Mouse (Mus musculus): Measurements from ENCODE around the gene Adtrp. TPM values are rescaled to one million over a fixed set of nuclear protein-coding genes. Genes with fewer than 3 reads are reported as not detected.

The Adtrp gene
- polyA plus RNA-seq, 1 experiment from 2014 or later, result not detected

DNA sequence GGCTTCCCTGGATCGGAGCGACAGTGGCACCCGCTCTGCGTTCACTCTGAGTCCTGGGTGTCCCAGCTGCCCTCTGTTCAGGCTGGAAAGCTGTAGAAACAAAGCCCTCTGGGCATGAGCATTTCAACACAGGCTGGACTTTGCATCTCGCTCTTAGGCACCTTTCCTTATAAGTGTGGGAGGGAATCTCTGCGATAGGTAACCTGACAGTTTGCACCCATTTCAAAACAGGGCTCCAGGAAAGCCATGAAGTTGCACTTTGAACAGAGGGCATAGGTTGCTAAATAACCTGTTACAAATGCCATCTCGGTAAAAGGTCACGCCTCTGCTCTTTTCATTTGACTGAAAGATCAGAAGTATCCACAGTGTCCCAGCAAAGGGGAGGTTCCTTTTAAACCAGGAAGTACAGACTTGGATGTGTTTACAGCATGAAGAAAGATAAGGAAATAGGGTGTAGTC is 19.2 kb downstream of the Adtrp start:
- H3K4me2 ChIP-seq, result no peak overlapping the region
- H3K9me3 ChIP-seq (replicated peaks), result no peaks in the 10 kb centered on the region
- no peak overlapping the region for H3K27ac ChIP-seq (ENCODE audit: poor library complexity, severe bottlenecking)
- H3K27me3 ChIP-seq (replicated peaks), result no peaks in the 10 kb centered on the region
- 83% methylated on average over 8 of the region's 8 CpGs for WGBS
- H3K4me3 ChIP-seq, result no peak overlapping the region
- peaks cover 13% of the 10 kb centered on the region; the same call in 1 of the 2 replicates for H3K4me1 ChIP-seq (replicated peaks)
- no peak for ATAC-seq (ENCODE audit: insufficient number of reproducible peaks, low FRiP score)
- H3K36me3 ChIP-seq, result no peaks in the 10 kb centered on the region
- H3K9ac ChIP-seq, result no peak overlapping the region

DNA sequence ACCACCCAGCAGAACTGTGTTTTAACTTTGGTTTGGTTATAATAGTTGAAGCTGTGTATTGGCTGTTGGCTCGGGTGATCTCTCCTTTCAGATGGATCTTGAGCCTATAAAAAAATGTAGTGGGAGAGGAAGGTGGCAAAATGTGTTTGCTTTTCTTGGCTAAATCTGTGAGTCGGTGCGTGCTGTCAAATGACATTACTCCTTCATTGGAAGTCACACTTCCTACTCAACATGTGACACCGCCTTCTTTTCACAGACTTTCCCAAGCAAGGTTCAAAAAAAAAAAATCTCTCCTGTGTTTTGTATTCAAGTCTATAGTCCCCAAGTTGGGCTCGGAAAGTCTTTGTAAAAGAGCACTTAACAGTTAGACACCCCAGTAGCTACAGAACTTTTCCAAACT is 19.9 kb downstream of the Adtrp start:
- no peak for ATAC-seq (ENCODE audit: insufficient number of reproducible peaks, low FRiP score)
- 79% methylated on average over 5 of the region's 5 CpGs for WGBS

DNA sequence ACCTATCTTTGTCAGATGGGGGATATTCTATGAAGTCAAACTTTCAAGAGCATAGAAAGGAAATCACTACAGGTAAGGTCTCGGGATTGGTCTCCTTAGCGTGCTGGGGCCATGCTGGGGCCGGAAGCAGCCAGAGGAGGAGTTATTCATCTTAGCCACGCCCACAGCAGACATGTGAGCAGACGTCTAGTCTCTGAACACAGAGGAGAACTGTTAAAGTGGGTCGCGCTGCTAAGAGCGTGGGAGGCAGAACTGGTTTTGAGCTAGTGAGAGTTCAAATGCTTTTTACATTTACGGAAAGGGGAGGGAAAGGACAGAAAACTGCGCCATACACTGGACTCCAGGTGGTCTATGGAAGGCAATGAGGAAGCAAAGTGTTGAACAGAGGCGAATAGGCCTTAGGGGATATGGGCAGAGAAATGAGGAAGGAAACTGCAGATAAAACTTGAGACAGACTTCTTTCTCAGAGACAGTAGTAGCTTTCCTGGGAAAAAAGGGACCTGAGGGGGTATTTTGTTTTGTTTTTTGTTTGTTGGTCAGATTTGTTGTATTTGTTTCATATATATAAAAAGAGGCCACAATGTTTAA is 22.0 kb downstream of the Adtrp start:
- no peaks in the 10 kb centered on the region for H3K27me3 ChIP-seq (replicated peaks)
- H3K36me3 ChIP-seq, result no peaks in the 10 kb centered on the region
- no peak overlapping the region for H3K9ac ChIP-seq
- H3K9me3 ChIP-seq (replicated peaks), result no peaks in the 10 kb centered on the region
- ATAC-seq (ENCODE audit: insufficient number of reproducible peaks, low FRiP score), result no peak
- no peak overlapping the region for H3K4me2 ChIP-seq
- no peak overlapping the region for H3K4me3 ChIP-seq
- WGBS, result 65% methylated on average over 11 of the region's 11 CpGs
- H3K4me1 ChIP-seq (replicated peaks), result peaks cover 22% of the 10 kb centered on the region; the same call in 1 of the 2 replicates
- no peak overlapping the region for H3K27ac ChIP-seq (ENCODE audit: poor library complexity, severe bottlenecking)

More for the DNA sequence above, 19.9 kb downstream of the Adtrp start:
- no peaks in the 10 kb centered on the region for H3K9me3 ChIP-seq (replicated peaks)
- peaks cover 20% of the 10 kb centered on the region; the same call in 1 of the 2 replicates for H3K4me1 ChIP-seq (replicated peaks)
- H3K4me3 ChIP-seq, result no peak overlapping the region
- H3K9ac ChIP-seq, result no peak overlapping the region
- no peaks in the 10 kb centered on the region for H3K27me3 ChIP-seq (replicated peaks)
- H3K4me2 ChIP-seq, result no peak overlapping the region
- H3K27ac ChIP-seq (ENCODE audit: poor library complexity, severe bottlenecking), result no peak overlapping the region
- H3K36me3 ChIP-seq, result no peaks in the 10 kb centered on the region

DNA sequence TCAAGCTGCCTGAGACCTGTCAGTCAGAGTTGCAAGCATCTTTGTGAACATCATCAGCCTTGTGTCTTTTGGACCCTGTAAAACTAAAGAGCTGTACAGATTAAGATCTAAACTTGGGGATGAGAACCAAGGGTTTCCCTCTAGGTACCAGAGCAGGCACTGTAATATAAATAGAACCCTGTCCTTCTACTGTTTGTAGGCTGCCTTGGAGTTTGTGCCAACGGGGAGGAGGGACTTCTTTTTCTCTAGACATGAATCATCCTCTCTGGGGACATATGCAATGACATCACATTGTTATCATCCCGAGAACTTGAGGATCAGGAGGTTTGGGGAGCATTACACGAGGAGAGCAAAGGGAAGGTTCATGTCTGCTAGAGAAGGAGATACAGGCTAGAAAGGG is 24.4 kb downstream of the Adtrp start:
- Histone ChIP-seq H3K4me2 (no peak overlapping the region), H3K27me3 (replicated peaks) (no peaks in the 10 kb centered on the region), H3K36me3 (no peaks in the 10 kb centered on the region), H3K9me3 (replicated peaks) (no peaks in the 10 kb centered on the region), H3K27ac (ENCODE audit: poor library complexity, severe bottlenecking) (no peak overlapping the region), H3K9ac (no peak overlapping the region), H3K4me3 (no peak overlapping the region), H3K4me1 (replicated peaks) (peaks cover 11% of the 10 kb centered on the region; the same call in 1 of the 2 replicates)
- WGBS, result 51% methylated on average over 3 of the region's 3 CpGs
- ATAC-seq (ENCODE audit: insufficient number of reproducible peaks, low FRiP score), result no peak

DNA sequence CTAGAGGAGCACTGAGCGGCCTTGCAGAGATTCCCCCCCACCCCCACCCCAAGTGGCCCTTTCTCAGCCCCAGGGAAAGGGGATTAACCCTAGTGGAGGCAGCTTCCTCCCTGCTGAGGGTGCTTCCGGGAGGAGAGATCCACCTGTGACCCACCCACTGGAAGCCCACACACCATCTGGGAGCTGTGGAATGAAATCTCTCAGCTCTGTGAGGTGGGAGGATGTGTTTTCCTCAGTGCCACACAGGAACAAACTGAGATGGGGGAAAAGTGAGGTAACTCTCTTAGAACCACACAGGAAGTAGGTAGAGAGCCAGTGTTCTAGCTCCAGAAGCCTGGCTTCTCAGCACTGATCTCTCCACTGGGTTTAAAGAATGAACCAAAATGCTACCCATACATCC is 24.9 kb downstream of the Adtrp start:
- no peak for ATAC-seq (ENCODE audit: insufficient number of reproducible peaks, low FRiP score)
- Histone ChIP-seq H3K9ac (no peak overlapping the region), H3K4me2 (no peak overlapping the region), H3K9me3 (replicated peaks) (no peaks in the 10 kb centered on the region), H3K4me3 (no peak overlapping the region), H3K27me3 (replicated peaks) (no peaks in the 10 kb centered on the region), H3K4me1 (replicated peaks) (peaks cover 8% of the 10 kb centered on the region; the same call in 1 of the 2 replicates), H3K27ac (ENCODE audit: poor library complexity, severe bottlenecking) (no peak overlapping the region), H3K36me3 (no peaks in the 10 kb centered on the region)
- 38% methylated on average over 2 of the region's 2 CpGs for WGBS

DNA sequence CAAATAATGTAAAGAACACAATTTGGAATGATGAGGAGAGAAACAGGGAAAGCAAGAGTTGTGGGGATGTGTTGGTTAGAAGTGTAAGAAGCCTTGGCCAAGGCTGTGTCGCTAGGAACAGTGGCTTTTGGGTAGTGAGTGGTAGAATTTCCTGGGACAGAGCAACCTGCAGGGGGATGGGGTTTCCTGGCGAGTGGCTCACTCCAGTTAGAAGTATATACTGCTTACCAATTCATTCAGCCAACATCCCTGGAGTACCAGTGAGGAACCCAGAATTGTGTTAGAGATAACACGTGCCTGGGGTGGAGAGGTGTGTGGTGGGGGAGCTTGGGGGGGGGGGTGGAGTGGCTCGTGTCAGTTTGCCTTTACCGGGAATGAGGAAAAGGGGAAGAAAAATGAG is 25.4 kb downstream of the Adtrp start:
- no peaks in the 10 kb centered on the region for H3K9me3 ChIP-seq (replicated peaks)
- 25% methylated on average over 5 of the region's 5 CpGs for WGBS
- no peaks in the 10 kb centered on the region for H3K36me3 ChIP-seq
- ATAC-seq (ENCODE audit: insufficient number of reproducible peaks, low FRiP score), result no peak
- no peaks in the 10 kb centered on the region for H3K27me3 ChIP-seq (replicated peaks)
- H3K27ac ChIP-seq (ENCODE audit: poor library complexity, severe bottlenecking), result no peak overlapping the region
- H3K4me2 ChIP-seq, result no peak overlapping the region
- H3K4me3 ChIP-seq, result no peak overlapping the region
- H3K9ac ChIP-seq, result no peak overlapping the region
- peaks cover 8% of the 10 kb centered on the region; the same call in 1 of the 2 replicates for H3K4me1 ChIP-seq (replicated peaks)

DNA sequence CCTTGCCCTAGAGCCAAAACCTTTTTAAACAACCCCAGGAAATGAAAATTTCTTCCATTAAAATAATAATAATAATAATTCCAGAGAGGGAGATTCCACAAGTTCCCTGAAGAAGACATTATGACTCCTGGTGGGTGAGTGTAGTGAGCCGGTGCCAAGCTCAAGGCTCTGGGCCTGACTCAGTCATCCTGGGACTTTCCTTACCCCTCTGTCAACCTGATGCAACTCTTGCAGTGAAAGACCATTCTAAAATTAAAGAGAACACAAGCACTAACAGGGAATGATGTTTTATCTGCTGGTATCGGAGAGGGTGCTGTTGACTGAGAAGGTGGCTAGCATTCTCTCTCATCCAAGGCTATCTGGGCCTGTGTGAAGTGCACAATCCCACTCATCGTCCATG is 26.5 kb downstream of the Adtrp start:
- ATAC-seq (ENCODE audit: insufficient number of reproducible peaks, low FRiP score), result no peak

DNA sequence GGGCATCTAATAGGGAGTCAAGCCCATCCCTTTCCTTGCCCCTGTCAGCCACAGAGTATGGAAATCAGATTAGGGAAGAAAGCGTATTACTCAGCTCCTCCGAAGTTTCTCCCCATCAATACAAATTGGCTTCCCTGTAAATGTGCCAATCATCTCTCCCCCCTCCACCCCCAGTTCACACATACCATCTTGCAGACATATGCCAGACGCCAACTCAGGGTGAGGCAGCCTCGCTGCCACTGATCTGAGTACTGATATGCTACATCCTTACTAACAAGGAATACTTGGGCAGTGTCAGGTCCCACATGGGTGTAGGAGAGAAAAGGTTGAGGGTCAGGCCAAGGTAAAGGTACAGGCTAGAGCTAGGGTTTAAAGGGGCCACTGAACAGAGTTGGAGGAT is 27.6 kb downstream of the Adtrp start:
- Histone ChIP-seq H3K27me3 (replicated peaks) (no peaks in the 10 kb centered on the region), H3K9me3 (replicated peaks) (no peaks in the 10 kb centered on the region)
- 66% methylated on average over 4 of the region's 4 CpGs for WGBS

More for the DNA sequence above, 26.5 kb downstream of the Adtrp start:
- no peak overlapping the region for H3K4me2 ChIP-seq
- H3K27me3 ChIP-seq (replicated peaks), result no peaks in the 10 kb centered on the region
- WGBS, result 82% methylated on average over 3 of the region's 3 CpGs
- no peak overlapping the region for H3K4me3 ChIP-seq
- no peaks in the 10 kb centered on the region for H3K9me3 ChIP-seq (replicated peaks)
- H3K9ac ChIP-seq, result no peak overlapping the region
- H3K27ac ChIP-seq (ENCODE audit: poor library complexity, severe bottlenecking), result no peak overlapping the region
- no peaks in the 10 kb centered on the region for H3K36me3 ChIP-seq
- peaks cover 8% of the 10 kb centered on the region; the same call in 1 of the 2 replicates for H3K4me1 ChIP-seq (replicated peaks)

DNA sequence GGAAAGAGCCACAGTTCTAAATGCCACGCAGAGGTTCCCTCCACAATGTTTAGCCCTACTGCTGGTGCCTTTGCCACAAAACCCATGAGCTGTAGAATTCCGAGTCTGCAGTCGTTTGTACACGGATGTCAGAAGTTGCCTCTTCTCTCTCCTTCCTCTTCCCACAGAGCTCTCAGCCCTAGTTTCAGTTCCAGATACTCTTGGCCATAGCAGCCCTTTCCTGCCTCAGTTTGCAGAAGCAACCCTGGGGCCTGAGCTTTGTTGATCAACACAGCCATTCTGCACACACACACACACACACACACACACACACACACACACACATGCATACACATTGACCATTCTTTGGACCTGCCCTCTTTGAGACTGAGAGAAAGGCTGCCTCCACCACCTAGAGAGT is 28.0 kb downstream of the Adtrp start:
- no peak overlapping the region for H3K9ac ChIP-seq
- H3K27me3 ChIP-seq (replicated peaks), result no peaks in the 10 kb centered on the region
- H3K4me3 ChIP-seq, result no peak overlapping the region
- peaks cover 8% of the 10 kb centered on the region; the same call in 1 of the 2 replicates for H3K4me1 ChIP-seq (replicated peaks)
- no peaks in the 10 kb centered on the region for H3K9me3 ChIP-seq (replicated peaks)
- WGBS, result 87% methylated on average over 4 of the region's 4 CpGs
- H3K4me2 ChIP-seq, result no peak overlapping the region
- no peak overlapping the region for H3K27ac ChIP-seq (ENCODE audit: poor library complexity, severe bottlenecking)
- ATAC-seq (ENCODE audit: insufficient number of reproducible peaks, low FRiP score), result no peak
- no peaks in the 10 kb centered on the region for H3K36me3 ChIP-seq

More for the DNA sequence above, 27.6 kb downstream of the Adtrp start:
- no peak for ATAC-seq (ENCODE audit: insufficient number of reproducible peaks, low FRiP score)
- no peak overlapping the region for H3K4me2 ChIP-seq
- no peak overlapping the region for H3K9ac ChIP-seq
- no peak overlapping the region for H3K27ac ChIP-seq (ENCODE audit: poor library complexity, severe bottlenecking)
- H3K4me1 ChIP-seq (replicated peaks), result peaks cover 8% of the 10 kb centered on the region; the same call in 1 of the 2 replicates
- H3K4me3 ChIP-seq, result no peak overlapping the region
- H3K36me3 ChIP-seq, result no peaks in the 10 kb centered on the region

DNA sequence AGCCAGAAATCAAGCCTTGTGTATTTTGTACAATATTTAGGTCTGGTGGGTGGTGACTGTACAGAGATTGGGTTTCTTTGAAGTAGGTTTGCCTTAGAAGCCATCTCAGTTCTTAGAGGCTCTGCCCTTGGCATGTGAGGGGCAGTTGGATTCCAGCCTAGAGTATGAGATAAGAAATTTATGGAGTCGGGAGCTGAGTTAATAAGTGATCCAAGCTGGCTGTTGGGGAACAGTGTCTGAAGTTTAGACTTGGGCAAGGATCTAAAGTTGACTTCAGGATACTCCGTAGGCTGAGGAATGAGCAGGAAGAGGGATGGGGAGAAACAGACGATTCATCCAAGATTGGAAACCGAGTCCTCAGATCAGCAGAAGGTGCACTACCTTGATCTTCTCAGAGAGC is 29.9 kb downstream of the Adtrp start:
- ATAC-seq (ENCODE audit: insufficient number of reproducible peaks, low FRiP score), result no peak
- Histone ChIP-seq H3K4me1 (replicated peaks) (0 out of 2 replicates have a peak, but pooled peaks cover 2% of the 10 kb centered on the region), H3K27me3 (replicated peaks) (no peaks in the 10 kb centered on the region), H3K4me3 (no peak overlapping the region), H3K36me3 (no peaks in the 10 kb centered on the region), H3K9ac (no peak overlapping the region), H3K4me2 (no peak overlapping the region), H3K27ac (ENCODE audit: poor library complexity, severe bottlenecking) (no peak overlapping the region), H3K9me3 (replicated peaks) (no peaks in the 10 kb centered on the region)
- WGBS, result 65% methylated on average over 4 of the region's 4 CpGs

DNA sequence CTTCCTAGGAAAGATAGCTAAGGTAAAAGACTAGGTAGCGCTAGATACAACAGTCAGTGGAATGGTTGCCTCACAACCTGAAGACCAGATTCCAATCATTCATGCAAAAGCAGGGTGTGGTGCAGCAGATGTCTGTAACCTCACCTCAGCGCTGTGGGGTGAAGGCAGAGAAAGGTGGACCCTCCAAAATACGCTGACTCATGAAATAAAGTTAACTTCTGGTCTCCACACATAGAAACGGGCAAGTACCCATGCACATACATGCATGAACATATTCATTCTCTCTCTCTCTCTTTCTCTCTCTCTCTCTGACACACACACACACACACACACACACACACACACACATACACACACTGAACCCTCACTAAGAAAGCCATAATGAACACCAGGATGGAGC is 30.8 kb downstream of the Adtrp start:
- no peak overlapping the region for H3K4me3 ChIP-seq
- H3K36me3 ChIP-seq, result no peaks in the 10 kb centered on the region
- no peaks in the 10 kb centered on the region for H3K4me1 ChIP-seq (replicated peaks)
- no peaks in the 10 kb centered on the region for H3K27me3 ChIP-seq (replicated peaks)
- H3K9ac ChIP-seq, result no peak overlapping the region
- H3K27ac ChIP-seq (ENCODE audit: poor library complexity, severe bottlenecking), result no peak overlapping the region
- WGBS, result 91% methylated on average over 4 of the region's 4 CpGs
- ATAC-seq (ENCODE audit: insufficient number of reproducible peaks, low FRiP score), result no peak
- no peak overlapping the region for H3K4me2 ChIP-seq
- H3K9me3 ChIP-seq (replicated peaks), result no peaks in the 10 kb centered on the region

DNA sequence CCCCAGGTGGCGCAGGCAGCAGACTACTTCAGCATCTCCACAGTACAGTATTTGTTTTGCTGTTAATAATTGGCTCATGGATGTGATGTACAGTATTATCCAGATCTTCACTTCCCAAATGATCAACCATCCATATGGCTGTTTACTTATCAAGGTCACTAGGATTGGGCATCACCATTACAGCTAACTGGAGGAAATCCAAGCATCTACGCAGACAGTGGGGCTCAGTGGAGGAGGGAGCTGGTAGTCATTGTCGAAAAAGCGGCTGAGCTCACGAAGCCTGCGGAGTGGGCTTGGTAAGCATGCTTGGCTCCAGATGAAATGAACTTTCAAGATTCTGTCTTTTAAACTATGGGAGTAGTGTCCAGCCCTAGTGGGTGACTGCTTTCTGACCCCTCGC is 36.7 kb downstream of the Adtrp start:
- peaks cover 11% of the 10 kb centered on the region; the same call in 1 of the 2 replicates for H3K4me1 ChIP-seq (replicated peaks)
- H3K27ac ChIP-seq (ENCODE audit: poor library complexity, severe bottlenecking), result no peak overlapping the region
- no peak overlapping the region for H3K9ac ChIP-seq
- H3K4me3 ChIP-seq, result no peak overlapping the region
- no peak overlapping the region for H3K4me2 ChIP-seq
- no peaks in the 10 kb centered on the region for H3K36me3 ChIP-seq
- WGBS, result 89% methylated on average over 7 of the region's 7 CpGs
- ATAC-seq (ENCODE audit: insufficient number of reproducible peaks, low FRiP score), result no peak
- H3K27me3 ChIP-seq (replicated peaks), result no peaks in the 10 kb centered on the region
- H3K9me3 ChIP-seq (replicated peaks), result no peaks in the 10 kb centered on the region
